Mouse (Mus musculus) retina, embryonic 14.5 days (tissue): ENCODE data around the gene Efl1.

Experiments used
- DNase-seq: peaks from one replicate; pipeline ENCODE4 v3.0.0-alpha.2; 2015; ENCODE audit warnings: low spot score

Efl1 gene

GRCm38 (mm10) chr7:82812186-82813155, 164.1 kb downstream of the Efl1 start:
- no peak for DNase-seq

- no peak for DNase-seq
These were observed 171.1 kb downstream of the Efl1 start for GRCm38 (mm10) chr7:82819541-82819940.

GRCm38 (mm10) chr7:82820661-82821060, 172.2 kb downstream of the Efl1 start:
- DNase-seq: no peak

- no peak for DNase-seq
These were observed 173.1 kb downstream of the Efl1 start for GRCm38 (mm10) chr7:82821501-82821900.

GRCm38 (mm10) chr7:82822528-82822927, 174.1 kb downstream of the Efl1 start:
- no peak for DNase-seq
